Mouse (Mus musculus): ENCODE measurements around the gene Rad1. TPM values are rescaled to one million over a fixed set of nuclear protein-coding genes. Genes with fewer than 3 reads are reported as not detected.
"Not testable (repeated sequence)": the region's sequence is repeated elsewhere in the genome, so short reads cannot be mapped to it uniquely, and the experiment has no call there.

Rad1 gene
- polyA plus RNA-seq, 1 experiment = 16.0 TPM

- DNase-seq = no peak
- no peak overlapping the region for H3K27ac ChIP-seq (ENCODE audit: control insufficient read depth, insufficient read depth, low read length)
- TF ChIP-seq CTCF (IDR thresholded peaks at IDR 0.05; ENCODE audit: borderline replicate concordance, control insufficient read depth, extremely low read depth, insufficient read depth, low read length, poor library complexity) = no peak
- no peak for TF ChIP-seq POLR2A (IDR thresholded peaks at IDR 0.05; ENCODE audit: control insufficient read depth, extremely low read depth, insufficient read depth, low read length, poor library complexity)
- H3K4me3 ChIP-seq (ENCODE audit: control insufficient read depth, insufficient read depth, low read length) = no peak overlapping the region
- no peaks in the 10 kb centered on the region for H3K27me3 ChIP-seq (ENCODE audit: control insufficient read depth, insufficient read depth, low read length)
- no peaks in the 10 kb centered on the region for H3K36me3 ChIP-seq (ENCODE audit: control insufficient read depth, insufficient read depth, low read length)
- no peaks in the 10 kb centered on the region for H3K4me1 ChIP-seq (replicated peaks; ENCODE audit: control insufficient read depth, insufficient read depth, low read length)
- WGBS = 89% methylated on average over 5 of the region's 5 CpGs
Observed at GRCm38 (mm10) chr15:10500035-10500434, 14.2 kb downstream of the Rad1 start.

GRCm38 (mm10) chr15:10500838-10501719, 15.3 kb downstream of the Rad1 start:
- TF ChIP-seq CTCF (IDR thresholded peaks at IDR 0.05; ENCODE audit: borderline replicate concordance, control insufficient read depth, extremely low read depth, insufficient read depth, low read length, poor library complexity) = no peak
- TF ChIP-seq POLR2A (IDR thresholded peaks at IDR 0.05; ENCODE audit: control insufficient read depth, extremely low read depth, insufficient read depth, low read length, poor library complexity) = no peak
- H3K36me3 ChIP-seq (ENCODE audit: control insufficient read depth, insufficient read depth, low read length) = no peaks in the 10 kb centered on the region
- no peak for DNase-seq
- 60% methylated on average over 11 of the region's 11 CpGs for WGBS
- H3K27ac ChIP-seq (ENCODE audit: control insufficient read depth, insufficient read depth, low read length) = no peak overlapping the region
- no peaks in the 10 kb centered on the region; the same call in 1 of the 2 replicates for H3K4me1 ChIP-seq (replicated peaks; ENCODE audit: control insufficient read depth, insufficient read depth, low read length)
- no peak overlapping the region for H3K4me3 ChIP-seq (ENCODE audit: control insufficient read depth, insufficient read depth, low read length)
- H3K27me3 ChIP-seq (ENCODE audit: control insufficient read depth, insufficient read depth, low read length) = no peaks in the 10 kb centered on the region

GRCm38 (mm10) chr15:10506099-10506498, 20.3 kb downstream of the Rad1 start:
- TF ChIP-seq CTCF (IDR thresholded peaks at IDR 0.05; ENCODE audit: borderline replicate concordance, control insufficient read depth, extremely low read depth, insufficient read depth, low read length, poor library complexity) = no peak
- no peak for TF ChIP-seq POLR2A (IDR thresholded peaks at IDR 0.05; ENCODE audit: control insufficient read depth, extremely low read depth, insufficient read depth, low read length, poor library complexity)
- H3K4me1 ChIP-seq (replicated peaks; ENCODE audit: control insufficient read depth, insufficient read depth, low read length) = no peaks in the 10 kb centered on the region; the same call in 1 of the 2 replicates
- H3K36me3 ChIP-seq (ENCODE audit: control insufficient read depth, insufficient read depth, low read length) = no peaks in the 10 kb centered on the region
- 84% methylated on average over 11 of the region's 11 CpGs for WGBS
- no peak overlapping the region for H3K27ac ChIP-seq (ENCODE audit: control insufficient read depth, insufficient read depth, low read length)
- no peak for DNase-seq
- H3K4me3 ChIP-seq (ENCODE audit: control insufficient read depth, insufficient read depth, low read length) = no peak overlapping the region
- H3K27me3 ChIP-seq (ENCODE audit: control insufficient read depth, insufficient read depth, low read length) = no peaks in the 10 kb centered on the region

- Histone ChIP-seq H3K4me3 (ENCODE audit: control insufficient read depth, insufficient read depth, low read length) (no peak overlapping the region), H3K27ac (ENCODE audit: control insufficient read depth, insufficient read depth, low read length) (no peak overlapping the region), H3K4me1 (replicated peaks; ENCODE audit: control insufficient read depth, insufficient read depth, low read length) (no peaks in the 10 kb centered on the region), H3K36me3 (ENCODE audit: control insufficient read depth, insufficient read depth, low read length) (no peaks in the 10 kb centered on the region), H3K27me3 (ENCODE audit: control insufficient read depth, insufficient read depth, low read length) (no peaks in the 10 kb centered on the region)
- 95% methylated on average over 7 of the region's 7 CpGs for WGBS
- DNase-seq = no peak
- TF ChIP-seq POLR2A (IDR thresholded peaks at IDR 0.05; ENCODE audit: control insufficient read depth, extremely low read depth, insufficient read depth, low read length, poor library complexity) (no peak), CTCF (IDR thresholded peaks at IDR 0.05; ENCODE audit: borderline replicate concordance, control insufficient read depth, extremely low read depth, insufficient read depth, low read length, poor library complexity) (no peak)
Observed at GRCm38 (mm10) chr15:10515166-10515565, 29.3 kb downstream of the Rad1 start.

GRCm38 (mm10) chr15:10525896-10526295, 40.1 kb downstream of the Rad1 start:
- no peaks in the 10 kb centered on the region for H3K27me3 ChIP-seq (ENCODE audit: control insufficient read depth, insufficient read depth, low read length)
- no peak overlapping the region for H3K27ac ChIP-seq (ENCODE audit: control insufficient read depth, insufficient read depth, low read length)
- no peak overlapping the region for H3K4me3 ChIP-seq (ENCODE audit: control insufficient read depth, insufficient read depth, low read length)
- WGBS = 80% methylated on average over 1 of the region's 1 CpGs
- TF ChIP-seq CTCF (IDR thresholded peaks at IDR 0.05; ENCODE audit: borderline replicate concordance, control insufficient read depth, extremely low read depth, insufficient read depth, low read length, poor library complexity) (no peak), POLR2A (IDR thresholded peaks at IDR 0.05; ENCODE audit: control insufficient read depth, extremely low read depth, insufficient read depth, low read length, poor library complexity) (no peak)
- DNase-seq = no peak
- H3K4me1 ChIP-seq (replicated peaks; ENCODE audit: control insufficient read depth, insufficient read depth, low read length) = no peaks in the 10 kb centered on the region
- no peaks in the 10 kb centered on the region for H3K36me3 ChIP-seq (ENCODE audit: control insufficient read depth, insufficient read depth, low read length)

- Histone ChIP-seq H3K4me3 (ENCODE audit: control insufficient read depth, insufficient read depth, low read length) (no peak overlapping the region), H3K27me3 (ENCODE audit: control insufficient read depth, insufficient read depth, low read length) (no peaks in the 10 kb centered on the region), H3K36me3 (ENCODE audit: control insufficient read depth, insufficient read depth, low read length) (no peaks in the 10 kb centered on the region), H3K27ac (ENCODE audit: control insufficient read depth, insufficient read depth, low read length) (no peak overlapping the region), H3K4me1 (replicated peaks; ENCODE audit: control insufficient read depth, insufficient read depth, low read length) (no peaks in the 10 kb centered on the region)
- no peak for DNase-seq
- WGBS = 97% methylated on average over 4 of the region's 4 CpGs
- TF ChIP-seq POLR2A (IDR thresholded peaks at IDR 0.05; ENCODE audit: control insufficient read depth, extremely low read depth, insufficient read depth, low read length, poor library complexity) = no peak
- TF ChIP-seq CTCF (IDR thresholded peaks at IDR 0.05; ENCODE audit: borderline replicate concordance, control insufficient read depth, extremely low read depth, insufficient read depth, low read length, poor library complexity) = no peak
Observed at GRCm38 (mm10) chr15:10531352-10531751, 45.5 kb downstream of the Rad1 start.

GRCm38 (mm10) chr15:10533361-10533760, 47.5 kb downstream of the Rad1 start:
- not testable (repeated sequence) for H3K4me3 ChIP-seq (ENCODE audit: control insufficient read depth, insufficient read depth, low read length); H3K27me3 ChIP-seq (ENCODE audit: control insufficient read depth, insufficient read depth, low read length); H3K27ac ChIP-seq (ENCODE audit: control insufficient read depth, insufficient read depth, low read length); H3K36me3 ChIP-seq (ENCODE audit: control insufficient read depth, insufficient read depth, low read length); DNase-seq; H3K4me1 ChIP-seq (replicated peaks; ENCODE audit: control insufficient read depth, insufficient read depth, low read length)
- WGBS = 97% methylated on average over 10 of the region's 10 CpGs

All from thymus, adult 2 months (tissue).